Mouse (Mus musculus): ENCODE results near the gene Sh3kbp1. TPM values are rescaled to one million over a fixed set of nuclear protein-coding genes. Genes with fewer than 3 reads are reported as not detected.

Sh3kbp1 gene
- total RNA-seq, 2 experiments from 2014 or later, result 50.5 to 52.1 TPM

GRCm38 (mm10) chrX:159911613-159912012 is 284.5 kb downstream of the Sh3kbp1 start:
- DNase-seq (ENCODE audit: low spot score in 2 of 2), result no peak

GRCm38 (mm10) chrX:159912061-159912460 is 285.0 kb downstream of the Sh3kbp1 start:
- no peak for DNase-seq (ENCODE audit: low spot score in 2 of 2)

- no peak for DNase-seq (ENCODE audit: low spot score in 2 of 2)
Measured at GRCm38 (mm10) chrX:159913489-159913888, 286.4 kb downstream of the Sh3kbp1 start.

- peak in 1 of 2 experiments; percentile 13 for DNase-seq (ENCODE audit: low spot score in 2 of 2)
Measured at GRCm38 (mm10) chrX:159915125-159915524, 288.1 kb downstream of the Sh3kbp1 start.

- DNase-seq (ENCODE audit: low spot score in 2 of 2), result no peak
Measured at GRCm38 (mm10) chrX:159924759-159925158, 297.7 kb downstream of the Sh3kbp1 start.

GRCm38 (mm10) chrX:159928165-159928564 is 301.1 kb downstream of the Sh3kbp1 start:
- DNase-seq (ENCODE audit: low spot score in 2 of 2), result no peak

GRCm38 (mm10) chrX:159928834-159929233 is 301.8 kb downstream of the Sh3kbp1 start:
- no peak for DNase-seq (ENCODE audit: low spot score in 2 of 2)

- DNase-seq (ENCODE audit: low spot score in 2 of 2), result no peak
Measured at GRCm38 (mm10) chrX:159932027-159932426, 305.0 kb downstream of the Sh3kbp1 start.

- DNase-seq (ENCODE audit: low spot score in 2 of 2), result no peak
Measured at GRCm38 (mm10) chrX:159942569-159942968, 315.5 kb downstream of the Sh3kbp1 start.

- DNase-seq (ENCODE audit: low spot score in 2 of 2), result no peak
Measured at GRCm38 (mm10) chrX:159943586-159943985, 316.5 kb downstream of the Sh3kbp1 start.

- no peak for DNase-seq (ENCODE audit: low spot score in 2 of 2)
Measured at GRCm38 (mm10) chrX:159953546-159954429, 326.7 kb downstream of the Sh3kbp1 start.

GRCm38 (mm10) chrX:159954430-159954779 is 327.3 kb downstream of the Sh3kbp1 start:
- no peak for DNase-seq (ENCODE audit: low spot score in 2 of 2)

- no peak for DNase-seq (ENCODE audit: low spot score in 2 of 2)
Measured at GRCm38 (mm10) chrX:159955433-159955832, 328.4 kb downstream of the Sh3kbp1 start.

- DNase-seq (ENCODE audit: low spot score in 2 of 2), result no peak
Measured at GRCm38 (mm10) chrX:159961385-159961784, 334.3 kb downstream of the Sh3kbp1 start.

- peak; percentile 40 to 77 for DNase-seq (ENCODE audit: low spot score in 2 of 2)
Measured at GRCm38 (mm10) chrX:159963273-159963672, 336.2 kb downstream of the Sh3kbp1 start.

- peak; percentile 31 to 80 for DNase-seq (ENCODE audit: low spot score in 2 of 2)
Measured at GRCm38 (mm10) chrX:159963925-159964324, 336.9 kb downstream of the Sh3kbp1 start.

GRCm38 (mm10) chrX:159969025-159969424 is 342.0 kb downstream of the Sh3kbp1 start:
- DNase-seq (ENCODE audit: low spot score in 2 of 2), result no peak

- no peak for DNase-seq (ENCODE audit: low spot score in 2 of 2)
Measured at GRCm38 (mm10) chrX:159971091-159971779, 344.2 kb downstream of the Sh3kbp1 start.

- peak in 1 of 2 experiments; percentile 19 for DNase-seq (ENCODE audit: low spot score in 2 of 2)
Measured at GRCm38 (mm10) chrX:159973730-159974129, 346.7 kb downstream of the Sh3kbp1 start.

GRCm38 (mm10) chrX:159976243-159976642 is 349.2 kb downstream of the Sh3kbp1 start:
- no peak for DNase-seq (ENCODE audit: low spot score in 2 of 2)

GRCm38 (mm10) chrX:159988002-159988960 is 361.2 kb downstream of the Sh3kbp1 start, which contains the start of gene Map3k15:
Gene Map3k15, plus strand, starts transcription at chrX:159988433.
- DNase-seq (ENCODE audit: low spot score in 2 of 2), result peak; percentile 16

Data from layer of hippocampus, postnatal 14 days (tissue).